Mouse (Mus musculus) cerebellum, adult 2 months (tissue): ENCODE measurements around the gene Hrh1. TPM values are rescaled to one million over a fixed set of nuclear protein-coding genes. Genes with fewer than 3 reads are reported as not detected.

Experiments used
- DNase-seq, 2 experiments: peaks; one replicate each; pipeline ENCODE4 v3.0.0; 2021
- H3K27ac ChIP-seq: fragments of 200-500 bp; 2 replicates; pipeline ENCODE4 v1.5.1; 2012; ENCODE audit warnings: low read length, control low read depth, inconsistent platforms; ENCODE audit not compliant: insufficient read depth
- H3K27me3 ChIP-seq: fragments of 200-500 bp; 2 replicates; pipeline ENCODE4 v1.6.1; 2012; ENCODE audit warnings: inconsistent platforms, mild to moderate bottlenecking, low read length, moderate library complexity; ENCODE audit not compliant: control insufficient read depth, insufficient read depth
- H3K4me1 ChIP-seq: fragments of 200-500 bp; 2 replicates; pipeline ENCODE4 v1.6.1; 2011; ENCODE audit warnings: low read length; ENCODE audit not compliant: control insufficient read depth, insufficient read depth
- H3K4me3 ChIP-seq: fragments of 200-500 bp; replicated peaks from 2 replicates; pipeline ENCODE3; 2011; ENCODE audit warnings: mild to moderate bottlenecking, low read depth, low read length, control low read depth; ENCODE audit not compliant: insufficient read depth
- CTCF ChIP-seq: fragments of 200-500 bp; IDR thresholded peaks from 2 replicates; pipeline ENCODE4 v1.5.1; 2011; ENCODE audit warnings: low read depth, mild to moderate bottlenecking, control low read depth, low read length, moderate library complexity, borderline replicate concordance; ENCODE audit not compliant: insufficient read depth
- POLR2A ChIP-seq: fragments of 200-500 bp; IDR thresholded peaks from 2 replicates; pipeline ENCODE4 v1.6.1; 2011; ENCODE audit warnings: low read length, control low read depth, borderline replicate concordance; ENCODE audit not compliant: insufficient read depth
- WGBS: fragments of 180-500 bp; shearing (Covaris S2); methylation state at CpG from one replicate; pipeline ENCODE4 v1.1.7; 2018; 5-methylcytosine and 5-hydroxymethylcytosine counted together
- polyA plus RNA-seq: library from polyadenylated mRNA; depleted of rRNA; stranded (reverse); fragments of >200 nt; gene quantifications from 2 replicates; pipeline ENCODE4 v1.2.3, GENCODE M21; 2012

Gene Hrh1
- polyA plus RNA-seq, 1 experiment, result 8.1 TPM

GRCm38 (mm10) chr6:114372741-114373140, 25.0 kb upstream of the Hrh1 start:
- H3K27ac ChIP-seq, result no peak overlapping the region
- WGBS, result 89% methylated on average over 7 of the region's 7 CpGs
- no peak overlapping the region for H3K4me3 ChIP-seq
- DNase-seq, result no peak
- no peaks in the 10 kb centered on the region for H3K4me1 ChIP-seq
- H3K27me3 ChIP-seq, result no peaks in the 10 kb centered on the region
- TF ChIP-seq CTCF (no peak), POLR2A (no peak)

GRCm38 (mm10) chr6:114380872-114381271, 16.9 kb upstream of the Hrh1 start:
- Histone ChIP-seq H3K4me1 (no peaks in the 10 kb centered on the region), H3K4me3 (no peak overlapping the region), H3K27me3 (no peaks in the 10 kb centered on the region), H3K27ac (no peak overlapping the region)
- TF ChIP-seq CTCF, result no peak
- 52% methylated on average over 3 of the region's 3 CpGs for WGBS
- DNase-seq, result no peak

- Histone ChIP-seq H3K27ac (no peak overlapping the region), H3K4me3 (no peak overlapping the region), H3K27me3 (no peaks in the 10 kb centered on the region), H3K4me1 (0 out of 2 replicates have a peak, but pooled peaks cover 7% of the 10 kb centered on the region)
- WGBS, result 81% methylated on average over 6 of the region's 6 CpGs
- TF ChIP-seq CTCF (no peak), POLR2A (no peak)
- DNase-seq, result no peak
Observed at GRCm38 (mm10) chr6:114387320-114387719, 10.4 kb upstream of the Hrh1 start.

- no peaks in the 10 kb centered on the region for H3K27me3 ChIP-seq
- H3K27ac ChIP-seq, result no peak overlapping the region
- no peak overlapping the region for H3K4me3 ChIP-seq
- TF ChIP-seq POLR2A (no peak), CTCF (no peak)
- DNase-seq, result no peak
- peaks cover 11% of the 10 kb centered on the region; the same call in 1 of the 2 replicates for H3K4me1 ChIP-seq
- WGBS, result 70% methylated on average over 4 of the region's 4 CpGs
Observed at GRCm38 (mm10) chr6:114387855-114388254, 9.9 kb upstream of the Hrh1 start.

GRCm38 (mm10) chr6:114390129-114390528, 7.6 kb upstream of the Hrh1 start:
- H3K4me1 ChIP-seq, result peaks cover 11% of the 10 kb centered on the region; the same call in 1 of the 2 replicates
- no peaks in the 10 kb centered on the region for H3K27me3 ChIP-seq
- no peak overlapping the region for H3K27ac ChIP-seq
- 72% methylated on average over 2 of the region's 2 CpGs for WGBS
- no peak overlapping the region for H3K4me3 ChIP-seq
- DNase-seq, result no peak
- no peak for TF ChIP-seq CTCF
- TF ChIP-seq POLR2A, result no peak

- no peak overlapping the region for H3K27ac ChIP-seq
- TF ChIP-seq POLR2A (no peak), CTCF (no peak)
- peaks cover 11% of the 10 kb centered on the region; the same call in 1 of the 2 replicates for H3K4me1 ChIP-seq
- WGBS, result 46% methylated on average over 4 of the region's 4 CpGs
- peaks cover 5% of the 10 kb centered on the region; the same call in 1 of the 2 replicates for H3K27me3 ChIP-seq
- H3K4me3 ChIP-seq, result no peak overlapping the region
- no peak for DNase-seq
Observed at GRCm38 (mm10) chr6:114394982-114395381, 2.8 kb upstream of the Hrh1 start.

- Histone ChIP-seq H3K27me3 (peaks cover 5% of the 10 kb centered on the region; the same call in 1 of the 2 replicates), H3K4me1 (peaks cover 9% of the 10 kb centered on the region; the same call in 1 of the 2 replicates), H3K4me3 (no peak overlapping the region), H3K27ac (no peak overlapping the region)
- no peak for DNase-seq
- 88% methylated on average over 4 of the region's 4 CpGs for WGBS
- TF ChIP-seq POLR2A (no peak), CTCF (no peak)
Observed at GRCm38 (mm10) chr6:114396605-114397004, 1.1 kb upstream of the Hrh1 start.

- Histone ChIP-seq H3K27ac (no peak overlapping the region), H3K4me1 (peaks cover 4% of the 10 kb centered on the region; the same call in 1 of the 2 replicates), H3K27me3 (peaks cover 5% of the 10 kb centered on the region; the same call in 1 of the 2 replicates), H3K4me3 (peak overlapping the region; percentile 32)
- WGBS, result 35% methylated on average over 11 of the region's 11 CpGs
- TF ChIP-seq CTCF, result no peak
- no peak for TF ChIP-seq POLR2A
- no peak for DNase-seq
Observed at GRCm38 (mm10) chr6:114397280-114397679, 456 bp upstream of the Hrh1 start.
